Mouse (Mus musculus): Measurements from ENCODE around the gene Ppm1e.

GRCm38 (mm10) chr11:87270446-87270845, 88.4 kb downstream of the Ppm1e start:
- TF ChIP-seq GATA1 (IDR thresholded peaks at IDR 0.05; ENCODE audit: borderline replicate concordance, low read length) (no peak), FLI1 (IDR thresholded peaks at IDR 0.05; ENCODE audit: low read length) (no peak)

All from megakaryocyte, embryonic 14.5 days (primary cell).